Mouse (Mus musculus) kidney, postnatal 0 days (tissue): ENCODE results near the gene Fancc. TPM values are rescaled to one million over a fixed set of nuclear protein-coding genes. Genes with fewer than 3 reads are reported as not detected.

Source experiments
- ATAC-seq: fragments of 200-750 bp; cut with Nextera tagmentation; replicated peaks from 2 replicates; pipeline ENCODE4 v1.8.0; 2017; ENCODE audit warnings: low read depth, moderate number of reproducible peaks, moderate TSS enrichment, moderate library complexity; ENCODE audit not compliant: low FRiP score
- DNase-seq: peaks from one replicate; pipeline ENCODE4 v3.0.0-alpha.2; 2016; ENCODE audit warnings: low spot score
- H3K27ac ChIP-seq: fragments of 300-500 bp; sonication (generic); 2 replicates; pipeline ENCODE4 v1.5.1; 2014; ENCODE audit warnings: mild to moderate bottlenecking
- H3K27me3 ChIP-seq: fragments of 300-500 bp; sonication (generic); 2 replicates; pipeline ENCODE4 v1.6.1; 2014; ENCODE audit warnings: low read length, mixed read lengths; ENCODE audit not compliant: insufficient read depth
- H3K36me3 ChIP-seq: fragments of 300-500 bp; sonication (generic); 2 replicates; pipeline ENCODE4 v1.6.1; 2014; ENCODE audit warnings: low read length, mixed read lengths; ENCODE audit not compliant: insufficient read depth
- H3K4me1 ChIP-seq: fragments of 300-500 bp; sonication (generic); replicated peaks from 2 replicates; pipeline ENCODE4 v1.6.1; 2014; ENCODE audit warnings: antibody characterized with exemption, low read length, mixed read lengths; ENCODE audit not compliant: insufficient read depth
- H3K4me2 ChIP-seq: fragments of 300-500 bp; sonication (generic); 2 replicates; pipeline ENCODE4 v1.6.1; 2014; ENCODE audit warnings: mild to moderate bottlenecking, low read length, moderate library complexity, mixed read lengths
- H3K4me3 ChIP-seq: fragments of 300-500 bp; sonication (generic); replicated peaks from 2 replicates; pipeline ENCODE4 v1.5.1; 2014; ENCODE audit warnings: low read depth, low read length
- H3K9ac ChIP-seq: fragments of 300-500 bp; sonication (generic); 2 replicates; pipeline ENCODE4 v1.6.1; 2014; ENCODE audit warnings: low read depth, low read length
- H3K9me3 ChIP-seq: fragments of 300-500 bp; sonication (generic); replicated peaks from 2 replicates; pipeline ENCODE4 v1.6.1; 2016; ENCODE audit warnings: low read length, inconsistent platforms, mixed read lengths
- CTCF ChIP-seq: IDR thresholded peaks from 2 replicates; pipeline ENCODE4 v1.5.1; 2016; ENCODE audit warnings: antibody characterized with exemption, low read depth, mild to moderate bottlenecking, moderate library complexity
- WGBS: fragments of 180-500 bp; shearing (Covaris S2); extraction: QIAGEN DNeasy Blood & Tissue Kit; methylation state at CpG from one replicate; pipeline ENCODE4 v1.1.7; 2014; 5-methylcytosine and 5-hydroxymethylcytosine counted together
- polyA plus RNA-seq: library from polyadenylated mRNA; unstranded; fragments of >200 nt; fragmentation: Nextera tagmentation; extraction: Ambion mirVana; gene quantifications from 2 replicates; pipeline ENCODE4 v1.2.1, GENCODE M21; 2015

Gene Fancc
- polyA plus RNA-seq, 1 experiment from 2014 or later, result 16.2 TPM

DNA sequence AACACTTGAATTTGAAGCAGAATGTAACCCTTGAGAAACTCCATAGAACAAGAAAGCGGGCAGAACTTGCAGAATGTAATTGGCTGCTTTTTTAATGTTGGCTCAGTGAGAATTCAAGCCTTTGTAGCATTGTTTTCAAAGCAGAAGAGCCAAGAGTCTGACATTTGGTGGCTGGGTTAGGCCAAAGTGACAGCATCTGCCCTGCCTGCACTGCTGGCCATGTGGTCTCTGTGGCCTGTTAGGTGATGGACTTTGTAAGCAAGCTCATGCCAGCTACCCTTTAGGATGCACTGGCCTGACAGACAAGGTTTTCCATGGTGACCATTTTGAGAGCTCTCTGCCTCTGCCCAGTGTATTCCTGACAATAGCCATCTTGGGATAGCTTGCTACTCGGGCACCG lies 199.1 kb downstream of the Fancc start:
- Histone ChIP-seq H3K36me3 (peaks cover 60% of the 10 kb centered on the region), H3K4me1 (peaks cover 27% of the 10 kb centered on the region), H3K9ac (no peak overlapping the region), H3K9me3 (no peaks in the 10 kb centered on the region), H3K27me3 (no peaks in the 10 kb centered on the region), H3K4me3 (no peak overlapping the region), H3K4me2 (no peak overlapping the region), H3K27ac (no peak overlapping the region)
- no peak for TF ChIP-seq CTCF
- 97% methylated on average over 3 of the region's 3 CpGs for WGBS
- no peak for DNase-seq
- no peak for ATAC-seq

- ATAC-seq, result no peak
- Histone ChIP-seq H3K36me3 (peaks cover 53% of the 10 kb centered on the region), H3K27ac (no peak overlapping the region), H3K9me3 (no peaks in the 10 kb centered on the region), H3K4me1 (peaks cover 26% of the 10 kb centered on the region), H3K9ac (no peak overlapping the region), H3K4me2 (no peak overlapping the region), H3K27me3 (no peaks in the 10 kb centered on the region), H3K4me3 (no peak overlapping the region)
- no peak for TF ChIP-seq CTCF
- no peak for DNase-seq
- WGBS, result 98% methylated on average over 2 of the region's 2 CpGs
These were observed 200.1 kb downstream of the Fancc start for GRCm38 (mm10) chr13:63297003-63297402.

GRCm38 (mm10) chr13:63296300-63296699 lies 200.8 kb downstream of the Fancc start:
- WGBS, result 74% methylated on average over 11 of the region's 11 CpGs
- H3K9ac ChIP-seq, result no peak overlapping the region
- DNase-seq (no peak), ATAC-seq (no peak)
- peaks cover 49% of the 10 kb centered on the region for H3K36me3 ChIP-seq
- no peak overlapping the region for H3K4me3 ChIP-seq
- TF ChIP-seq CTCF, result no peak
- H3K27ac ChIP-seq, result no peak overlapping the region
- H3K4me1 ChIP-seq, result peaks cover 19% of the 10 kb centered on the region
- H3K4me2 ChIP-seq, result no peak overlapping the region
- H3K27me3 ChIP-seq, result no peaks in the 10 kb centered on the region
- H3K9me3 ChIP-seq, result no peaks in the 10 kb centered on the region

DNA sequence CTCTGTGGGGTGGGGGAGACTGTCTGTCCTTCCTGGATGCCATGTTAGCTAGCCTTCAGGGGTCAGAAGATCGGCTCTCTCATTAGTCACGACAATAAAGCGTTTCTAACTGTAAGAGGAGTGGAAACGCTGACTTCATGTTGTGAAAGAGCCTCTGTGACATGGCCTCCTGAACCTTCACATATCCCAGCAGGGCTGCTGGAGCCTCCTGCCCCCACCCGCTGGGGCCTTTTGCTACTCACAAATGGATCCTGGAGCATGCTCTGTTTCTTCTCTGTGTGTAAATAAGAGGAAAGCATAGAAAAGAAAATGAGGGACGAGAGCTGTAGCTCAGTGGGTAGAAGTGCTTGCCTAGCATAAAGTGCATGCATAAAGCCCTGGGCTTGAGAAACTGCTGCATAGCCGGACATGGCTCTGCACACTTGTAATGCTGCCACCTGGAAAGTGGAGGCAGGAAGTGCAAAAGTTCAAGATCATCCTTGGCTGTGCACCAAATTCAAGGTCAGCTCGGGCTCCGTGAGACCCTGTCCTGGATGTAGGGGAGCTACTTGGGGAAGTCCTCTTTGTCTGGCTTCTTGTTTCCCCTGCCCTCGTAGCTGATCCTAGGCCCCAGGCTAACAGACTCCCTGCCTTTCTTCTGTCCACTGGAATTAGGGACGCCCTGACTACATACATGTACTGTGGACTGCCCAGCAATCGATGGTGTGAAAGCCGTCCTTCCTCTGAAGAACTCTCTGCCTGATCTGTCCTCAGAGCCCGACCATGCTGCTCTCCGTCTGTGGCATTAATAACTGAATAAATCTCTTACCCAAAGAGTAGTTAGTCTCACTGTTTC lies 202.5 kb downstream of the Fancc start:
- Histone ChIP-seq H3K27me3 (no peaks in the 10 kb centered on the region), H3K36me3 (peaks cover 54% of the 10 kb centered on the region), H3K27ac (peak overlapping the region; percentile 85), H3K4me1 (peaks cover 21% of the 10 kb centered on the region), H3K4me3 (no peak overlapping the region), H3K4me2 (no peak overlapping the region), H3K9ac (no peak overlapping the region; the same call in 1 of the 2 replicates), H3K9me3 (no peaks in the 10 kb centered on the region)
- 31% methylated on average over 15 of the region's 15 CpGs for WGBS
- peak; percentile 53; the same call in 1 of the 2 replicates for ATAC-seq
- no peak for TF ChIP-seq CTCF
- DNase-seq, result peak; percentile 81

- no peak for TF ChIP-seq CTCF
- DNase-seq (no peak), ATAC-seq (no peak)
- Histone ChIP-seq H3K4me2 (no peak overlapping the region; the same call in 1 of the 2 replicates), H3K27me3 (no peaks in the 10 kb centered on the region), H3K36me3 (peaks cover 49% of the 10 kb centered on the region), H3K27ac (peak overlapping the region; percentile 85), H3K4me3 (no peak overlapping the region), H3K4me1 (peaks cover 28% of the 10 kb centered on the region), H3K9ac (0 out of 2 replicates have a peak overlapping the region, but pooled peaks have one; percentile 31), H3K9me3 (no peaks in the 10 kb centered on the region)
- WGBS, result 73% methylated on average over 3 of the region's 3 CpGs
These were observed 203.4 kb downstream of the Fancc start for GRCm38 (mm10) chr13:63293647-63294046.

DNA sequence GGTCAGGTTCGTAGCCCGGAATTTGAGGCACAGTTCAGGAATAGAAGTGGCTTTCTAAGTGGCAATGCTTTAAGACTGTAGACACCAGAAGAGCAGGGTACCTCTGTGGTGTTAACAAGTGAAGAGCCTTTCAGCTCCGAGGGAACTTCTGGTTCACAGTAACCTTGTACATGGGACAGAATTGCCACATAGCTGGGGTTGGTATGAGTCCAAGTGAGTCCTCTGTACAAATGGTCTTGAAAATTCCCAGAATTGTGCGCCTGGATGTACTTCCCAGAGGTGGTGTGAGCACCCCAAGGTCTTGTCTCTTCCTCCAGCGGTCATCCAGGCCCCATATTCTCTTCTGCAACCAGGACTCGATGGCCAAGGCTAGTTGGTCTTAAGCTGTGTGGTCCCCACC lies 206.1 kb downstream of the Fancc start:
- Histone ChIP-seq H3K9ac (no peak overlapping the region), H3K9me3 (no peaks in the 10 kb centered on the region), H3K27me3 (no peaks in the 10 kb centered on the region), H3K27ac (no peak overlapping the region), H3K36me3 (peaks cover 44% of the 10 kb centered on the region), H3K4me1 (peaks cover 34% of the 10 kb centered on the region), H3K4me2 (no peak overlapping the region), H3K4me3 (no peak overlapping the region)
- WGBS, result 96% methylated on average over 6 of the region's 6 CpGs
- DNase-seq, result no peak
- TF ChIP-seq CTCF, result no peak
- ATAC-seq, result no peak
